Mouse (Mus musculus) ES-E14 (cell line): Measurements from ENCODE around the gene Fgf2. TPM values are rescaled to one million over a fixed set of nuclear protein-coding genes. Genes with fewer than 3 reads are reported as not detected.

Experiments used
- DNase-seq: peaks from one replicate; pipeline ENCODE4 v3.0.0-alpha.2; 2013; ENCODE audit warnings: low read depth, low spot score
- H3K27ac ChIP-seq: 2 replicates; pipeline ENCODE4 v1.5.1; 2012; ENCODE audit warnings: low read depth, mild to moderate bottlenecking, low read length, moderate library complexity, mixed read lengths; ENCODE audit not compliant: poor library complexity, insufficient read depth, severe bottlenecking
- H3K36me3 ChIP-seq: 2 replicates; pipeline ENCODE4 v1.6.1; 2012; ENCODE audit warnings: mild to moderate bottlenecking, low read length, moderate library complexity, mixed read lengths; ENCODE audit not compliant: control insufficient read depth, poor library complexity, insufficient read depth, severe bottlenecking
- H3K4me1 ChIP-seq, 2 experiments: fragments of 150-350 bp in 1 of 2; sonication (generic) in 1 of 2; 2 replicates each; pipeline ENCODE4 v1.6.1; 2012; ENCODE audit warnings: low read length in 2 of 2, mild to moderate bottlenecking in 1 of 2, mixed read lengths in 1 of 2; ENCODE audit not compliant: control insufficient read depth in 2 of 2, insufficient read depth in 2 of 2, poor library complexity in 1 of 2
- H3K4me3 ChIP-seq, 2 experiments: fragments of 150-350 bp in 1 of 2; sonication (generic) in 1 of 2; 2 replicates each; pipeline ENCODE4 v1.5.1; 2012; ENCODE audit warnings: low read length in 2 of 2, low read depth in 1 of 2, mild to moderate bottlenecking in 1 of 2, mixed read lengths in 1 of 2; ENCODE audit not compliant: insufficient read depth in 1 of 2, poor library complexity in 1 of 2, severe bottlenecking in 1 of 2
- H3K9ac ChIP-seq: 2 replicates; pipeline ENCODE4 v1.6.1; 2012; ENCODE audit warnings: low read depth, mild to moderate bottlenecking, low read length, mixed read lengths; ENCODE audit not compliant: poor library complexity, insufficient read depth, severe bottlenecking
- H3K9me3 ChIP-seq: fragments of 150-350 bp; sonication (generic); 2 replicates; pipeline ENCODE4 v1.6.1; 2012; ENCODE audit warnings: low read depth, mild to moderate bottlenecking, low read length; ENCODE audit not compliant: control insufficient read depth, insufficient read depth
- CHD2 ChIP-seq: IDR thresholded peaks from 2 replicates; pipeline ENCODE4 v1.6.1; 2014; ENCODE audit warnings: mild to moderate bottlenecking, low read depth, low read length, inconsistent platforms
- HCFC1 ChIP-seq: IDR thresholded peaks from 2 replicates; pipeline ENCODE4 v1.6.1; 2012; ENCODE audit warnings: low read length, inconsistent platforms, borderline replicate concordance; ENCODE audit not compliant: insufficient read depth
- MAFK ChIP-seq: IDR thresholded peaks from 2 replicates; pipeline ENCODE4 v1.6.1; 2014; ENCODE audit warnings: mild to moderate bottlenecking, low read depth, low read length, inconsistent platforms; ENCODE audit not compliant: insufficient read depth
- ZC3H11A ChIP-seq: IDR thresholded peaks from 2 replicates; pipeline ENCODE4 v1.6.1; 2012; ENCODE audit warnings: low read depth, mild to moderate bottlenecking, inconsistent platforms, low read length, borderline replicate concordance
- ZNF384 ChIP-seq: IDR thresholded peaks from 2 replicates; pipeline ENCODE4 v1.6.1; 2012; ENCODE audit warnings: low read depth, low read length, inconsistent platforms
- in situ Hi-C, 2 experiments: fragments of 600-800 bp; cut with MboI; formaldehyde crosslinking; loops; one replicate each; pipeline ENCODE4 v1.15.1; 2025; ENCODE audit warnings: low sequenced_read_pairs in 2 of 2, inconsistent platforms in 1 of 2; ENCODE audit not compliant: unreplicated experiment in 2 of 2
- total RNA-seq: library from RNA; depleted of rRNA; stranded (reverse); fragments of 300-350 nt; gene quantifications from 2 replicates; pipeline ENCODE4 v1.2.3, GENCODE M21; 2012

Gene Fgf2
- total RNA-seq, 1 experiment: 0.45 TPM

DNA sequence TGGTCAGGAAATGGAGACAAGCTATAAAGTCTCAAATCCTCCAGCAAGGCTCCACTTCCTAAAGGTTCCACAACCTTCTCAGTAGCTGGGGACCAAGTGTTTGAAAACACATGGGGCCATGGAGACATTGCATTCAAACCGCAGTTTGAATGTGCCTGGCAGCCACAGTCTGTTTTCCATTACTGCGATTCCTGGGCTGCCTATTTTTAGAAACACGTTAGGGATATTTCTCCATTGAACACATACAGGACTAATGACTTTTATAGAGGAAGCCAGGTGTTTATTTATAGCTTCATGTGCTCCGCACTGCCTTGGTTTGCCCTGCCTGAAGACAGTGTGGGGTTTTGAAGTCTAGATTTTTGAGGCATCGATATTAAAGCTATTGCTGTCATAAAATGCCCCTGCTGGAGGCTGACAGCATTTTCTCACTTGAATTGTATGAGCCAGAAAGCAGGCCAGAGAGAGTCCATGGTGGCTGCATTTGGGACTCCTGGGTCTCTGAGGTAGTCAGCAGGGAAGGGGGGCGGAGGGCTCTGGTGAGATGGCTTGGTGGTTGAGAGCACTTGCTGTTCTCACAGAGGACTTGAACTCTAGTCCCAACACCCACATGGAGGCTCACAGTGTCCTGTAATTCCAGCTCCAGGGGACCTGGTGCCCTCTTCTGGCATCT is 35.1 kb downstream of the Fgf2 start:
- in situ Hi-C loops: no loop called here
- DNase-seq: no peak
- H3K4me1 ChIP-seq: no peaks in the 10 kb centered on the region
- no peaks in the 10 kb centered on the region for H3K9me3 ChIP-seq
- H3K27ac ChIP-seq: no peak overlapping the region
- TF ChIP-seq ZNF384 (no peak), CHD2 (no peak)
- H3K36me3 ChIP-seq: no peaks in the 10 kb centered on the region
- H3K9ac ChIP-seq: no peak overlapping the region
- H3K4me3 ChIP-seq: no peak overlapping the region

DNA sequence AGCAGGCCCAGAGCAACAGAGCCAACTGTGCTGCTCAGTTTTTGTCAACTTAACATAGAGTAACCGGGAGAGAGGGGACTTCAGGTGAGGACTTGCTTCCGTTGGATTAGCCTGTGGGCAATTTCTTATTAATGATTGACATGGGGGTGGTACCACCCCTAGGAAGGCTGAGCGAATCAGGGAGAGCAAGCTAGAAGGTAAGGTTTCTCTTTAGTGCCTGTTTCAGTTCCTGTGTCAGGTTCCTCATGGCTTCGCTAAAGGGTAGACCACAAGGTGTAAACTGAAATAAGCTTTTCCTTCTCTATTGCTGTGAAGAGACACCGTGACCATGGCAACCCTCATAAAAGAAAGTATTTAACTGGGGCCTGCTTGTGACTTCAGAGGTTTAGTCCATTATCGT is 39.2 kb downstream of the Fgf2 start:
- TF ChIP-seq HCFC1 (no peak), CHD2 (no peak), ZC3H11A (no peak), MAFK (no peak), ZNF384 (no peak)
- no peak for DNase-seq
- no peaks in the 10 kb centered on the region for H3K36me3 ChIP-seq
- no peak overlapping the region for H3K27ac ChIP-seq
- H3K4me3 ChIP-seq: no peak overlapping the region
- in situ Hi-C loops: no loop called here
- H3K9me3 ChIP-seq: no peaks in the 10 kb centered on the region
- H3K4me1 ChIP-seq: no peaks in the 10 kb centered on the region
- no peak overlapping the region for H3K9ac ChIP-seq

DNA sequence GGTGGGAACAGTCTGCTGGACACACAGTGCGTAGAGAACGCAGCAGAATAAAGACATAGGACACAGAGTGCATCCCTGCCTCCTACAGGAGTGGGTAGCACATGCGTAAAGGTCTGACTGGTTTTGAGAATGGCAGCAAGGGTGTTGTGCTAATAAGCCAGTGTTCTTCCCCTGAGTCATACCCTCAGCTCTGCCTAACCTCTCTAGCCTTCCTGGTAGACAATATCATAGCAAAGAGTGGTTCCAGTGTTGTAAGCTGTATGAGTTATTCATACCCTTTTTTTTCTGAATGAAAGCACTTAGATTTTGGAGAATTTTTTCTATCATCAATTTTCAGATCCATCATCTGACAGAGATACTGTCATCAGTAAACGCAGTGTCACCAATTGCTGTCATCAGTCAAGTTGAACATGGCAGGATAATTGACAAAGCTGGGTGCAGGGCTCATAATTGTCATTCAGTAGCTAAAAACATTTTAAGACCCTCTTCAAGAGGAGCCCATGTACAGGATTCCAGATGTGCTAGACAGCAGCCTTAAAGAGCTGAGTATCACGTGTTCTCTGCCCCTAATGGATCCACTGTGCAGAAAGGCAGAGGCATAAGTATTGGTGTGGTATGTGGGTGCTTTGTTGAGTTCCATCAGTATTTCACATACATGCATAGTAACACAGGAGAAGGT is 48.9 kb downstream of the Fgf2 start:
- Histone ChIP-seq H3K9ac (no peak overlapping the region), H3K9me3 (no peaks in the 10 kb centered on the region), H3K4me3 (no peak overlapping the region), H3K27ac (no peak overlapping the region), H3K4me1 (no peaks in the 10 kb centered on the region), H3K36me3 (no peaks in the 10 kb centered on the region)
- in situ Hi-C loops: no loop called here
- DNase-seq: no peak
- TF ChIP-seq CHD2: no peak
- TF ChIP-seq ZC3H11A: no peak
- TF ChIP-seq HCFC1: no peak
- no peak for TF ChIP-seq ZNF384
- TF ChIP-seq MAFK: no peak

DNA sequence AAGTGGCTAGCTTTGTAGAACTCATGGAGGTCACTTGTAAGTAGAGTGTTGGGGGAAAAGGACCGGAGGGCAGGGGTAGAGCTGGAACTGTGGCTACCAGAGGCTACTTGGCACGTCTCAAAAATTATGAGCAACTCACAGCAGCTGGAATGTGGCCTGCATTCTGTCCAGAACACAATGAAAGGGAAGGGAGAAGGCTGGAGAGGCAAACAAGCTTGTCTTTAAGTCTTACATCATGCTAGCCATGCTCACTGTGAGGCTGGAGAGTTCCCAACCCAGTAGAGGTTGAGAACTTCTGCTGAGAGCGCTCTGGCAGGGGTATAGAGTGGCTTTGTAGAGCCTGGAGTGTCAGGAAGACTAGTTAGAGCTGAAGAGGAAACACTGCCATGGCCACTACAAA is 49.5 kb downstream of the Fgf2 start:
- Histone ChIP-seq H3K9ac (no peak overlapping the region), H3K36me3 (no peaks in the 10 kb centered on the region), H3K4me3 (no peak overlapping the region), H3K27ac (no peak overlapping the region), H3K9me3 (no peaks in the 10 kb centered on the region), H3K4me1 (no peaks in the 10 kb centered on the region)
- no peak for TF ChIP-seq CHD2
- no peak for TF ChIP-seq MAFK
- TF ChIP-seq ZNF384: no peak
- no peak for TF ChIP-seq HCFC1
- TF ChIP-seq ZC3H11A: no peak
- no peak for DNase-seq
- in situ Hi-C loops: no loop called here
